Mouse (Mus musculus): ENCODE results near the gene Esrrg. TPM values are rescaled to one million over a fixed set of nuclear protein-coding genes. Genes with fewer than 3 reads are reported as not detected.

Esrrg gene
- polyA plus RNA-seq, 1 experiment from 2014 or later, result 36.6 TPM

GRCm38 (mm10) chr1:187825421-187826097 is 217.0 kb downstream of the Esrrg start:
- 0 out of 2 replicates have a peak, but pooled peaks cover 5% of the 10 kb centered on the region for H3K4me1 ChIP-seq (replicated peaks)
- WGBS, result 75% methylated on average over 9 of the region's 9 CpGs
- no peaks in the 10 kb centered on the region for H3K36me3 ChIP-seq
- H3K4me3 ChIP-seq, result no peak overlapping the region
- H3K9ac ChIP-seq, result no peak overlapping the region
- no peak for ATAC-seq (ENCODE audit: low FRiP score, low read depth)
- no peaks in the 10 kb centered on the region for H3K27me3 ChIP-seq
- no peak overlapping the region for H3K27ac ChIP-seq (replicated peaks)
- no peak overlapping the region for H3K4me2 ChIP-seq
- H3K9me3 ChIP-seq, result no peaks in the 10 kb centered on the region

- ATAC-seq (ENCODE audit: low FRiP score, low read depth), result no peak
- no peak overlapping the region for H3K9ac ChIP-seq
- H3K36me3 ChIP-seq, result no peaks in the 10 kb centered on the region
- H3K4me3 ChIP-seq, result no peak overlapping the region
- H3K27ac ChIP-seq (replicated peaks), result no peak overlapping the region
- no peaks in the 10 kb centered on the region for H3K9me3 ChIP-seq
- no peaks in the 10 kb centered on the region for H3K27me3 ChIP-seq
- 0 out of 2 replicates have a peak, but pooled peaks cover under 1% of the 10 kb centered on the region for H3K4me1 ChIP-seq (replicated peaks)
- no peak overlapping the region for H3K4me2 ChIP-seq
- WGBS, result 67% methylated on average over 1 of the region's 1 CpGs
Measured at GRCm38 (mm10) chr1:187826140-187826539, 217.5 kb downstream of the Esrrg start.

GRCm38 (mm10) chr1:187826869-187827268 is 218.3 kb downstream of the Esrrg start:
- Histone ChIP-seq H3K4me3 (no peak overlapping the region), H3K27ac (replicated peaks) (no peak overlapping the region), H3K27me3 (no peaks in the 10 kb centered on the region), H3K9ac (no peak overlapping the region), H3K4me1 (replicated peaks) (no peaks in the 10 kb centered on the region), H3K36me3 (no peaks in the 10 kb centered on the region), H3K4me2 (no peak overlapping the region), H3K9me3 (no peaks in the 10 kb centered on the region)
- WGBS, result 90% methylated on average over 5 of the region's 5 CpGs
- ATAC-seq (ENCODE audit: low FRiP score, low read depth), result no peak

GRCm38 (mm10) chr1:187830937-187831336 is 222.3 kb downstream of the Esrrg start:
- Histone ChIP-seq H3K4me1 (replicated peaks) (no peaks in the 10 kb centered on the region), H3K27me3 (no peaks in the 10 kb centered on the region), H3K4me3 (no peak overlapping the region), H3K9ac (no peak overlapping the region), H3K27ac (replicated peaks) (no peak overlapping the region), H3K4me2 (no peak overlapping the region), H3K9me3 (no peaks in the 10 kb centered on the region), H3K36me3 (no peaks in the 10 kb centered on the region)
- ATAC-seq (ENCODE audit: low FRiP score, low read depth), result no peak
- WGBS, result 67% methylated on average over 7 of the region's 7 CpGs

- H3K9me3 ChIP-seq, result no peaks in the 10 kb centered on the region
- H3K27me3 ChIP-seq, result no peaks in the 10 kb centered on the region
- no peak overlapping the region for H3K27ac ChIP-seq (replicated peaks)
- no peak for ATAC-seq (ENCODE audit: low FRiP score, low read depth)
- H3K36me3 ChIP-seq, result no peaks in the 10 kb centered on the region
- no peak overlapping the region for H3K4me2 ChIP-seq
- H3K9ac ChIP-seq, result no peak overlapping the region
- 62% methylated on average over 3 of the region's 3 CpGs for WGBS
- H3K4me1 ChIP-seq (replicated peaks), result no peaks in the 10 kb centered on the region
- H3K4me3 ChIP-seq, result no peak overlapping the region
Measured at GRCm38 (mm10) chr1:187832851-187833250, 224.3 kb downstream of the Esrrg start.

- 91% methylated on average over 3 of the region's 3 CpGs for WGBS
- H3K4me3 ChIP-seq, result no peak overlapping the region
Measured at GRCm38 (mm10) chr1:187834576-187834975, 226.0 kb downstream of the Esrrg start.

GRCm38 (mm10) chr1:187836384-187836783 is 227.8 kb downstream of the Esrrg start:
- no peak for ATAC-seq (ENCODE audit: low FRiP score, low read depth)

More at GRCm38 (mm10) chr1:187834576-187834975, 226.0 kb downstream of the Esrrg start:
- H3K36me3 ChIP-seq, result no peaks in the 10 kb centered on the region
- no peaks in the 10 kb centered on the region for H3K4me1 ChIP-seq (replicated peaks)
- no peaks in the 10 kb centered on the region for H3K9me3 ChIP-seq
- ATAC-seq (ENCODE audit: low FRiP score, low read depth), result no peak
- H3K27ac ChIP-seq (replicated peaks), result no peak overlapping the region
- H3K9ac ChIP-seq, result no peak overlapping the region
- no peaks in the 10 kb centered on the region for H3K27me3 ChIP-seq
- no peak overlapping the region for H3K4me2 ChIP-seq

GRCm38 (mm10) chr1:187836876-187837275 is 228.3 kb downstream of the Esrrg start:
- 43% methylated on average over 7 of the region's 7 CpGs for WGBS
- Histone ChIP-seq H3K9ac (no peak overlapping the region), H3K36me3 (no peaks in the 10 kb centered on the region), H3K4me3 (no peak overlapping the region), H3K27me3 (no peaks in the 10 kb centered on the region), H3K4me1 (replicated peaks) (no peaks in the 10 kb centered on the region), H3K27ac (replicated peaks) (no peak overlapping the region), H3K9me3 (no peaks in the 10 kb centered on the region), H3K4me2 (no peak overlapping the region)
- ATAC-seq (ENCODE audit: low FRiP score, low read depth), result no peak

More at GRCm38 (mm10) chr1:187836384-187836783, 227.8 kb downstream of the Esrrg start:
- H3K27me3 ChIP-seq, result no peaks in the 10 kb centered on the region
- H3K9me3 ChIP-seq, result no peaks in the 10 kb centered on the region
- H3K4me1 ChIP-seq (replicated peaks), result no peaks in the 10 kb centered on the region
- no peak overlapping the region for H3K4me3 ChIP-seq
- no peak overlapping the region for H3K27ac ChIP-seq (replicated peaks)
- no peaks in the 10 kb centered on the region for H3K36me3 ChIP-seq
- WGBS, result 53% methylated on average over 6 of the region's 6 CpGs
- no peak overlapping the region for H3K9ac ChIP-seq
- no peak overlapping the region for H3K4me2 ChIP-seq

GRCm38 (mm10) chr1:187841629-187842028 is 233.0 kb downstream of the Esrrg start:
- no peak overlapping the region for H3K27ac ChIP-seq (replicated peaks)
- no peaks in the 10 kb centered on the region for H3K4me1 ChIP-seq (replicated peaks)
- no peaks in the 10 kb centered on the region for H3K27me3 ChIP-seq
- ATAC-seq (ENCODE audit: low FRiP score, low read depth), result no peak
- H3K36me3 ChIP-seq, result no peaks in the 10 kb centered on the region
- H3K4me2 ChIP-seq, result no peak overlapping the region
- no peaks in the 10 kb centered on the region for H3K9me3 ChIP-seq
- no peak overlapping the region for H3K9ac ChIP-seq
- H3K4me3 ChIP-seq, result no peak overlapping the region
- WGBS, result 85% methylated on average over 8 of the region's 8 CpGs

GRCm38 (mm10) chr1:187842702-187843101 is 234.1 kb downstream of the Esrrg start:
- H3K27ac ChIP-seq (replicated peaks), result no peak overlapping the region
- WGBS, result 86% methylated on average over 5 of the region's 5 CpGs
- H3K9ac ChIP-seq, result no peak overlapping the region
- no peaks in the 10 kb centered on the region for H3K36me3 ChIP-seq
- no peak for ATAC-seq (ENCODE audit: low FRiP score, low read depth)
- no peaks in the 10 kb centered on the region for H3K27me3 ChIP-seq
- H3K9me3 ChIP-seq, result no peaks in the 10 kb centered on the region
- no peak overlapping the region for H3K4me3 ChIP-seq
- H3K4me2 ChIP-seq, result no peak overlapping the region
- no peaks in the 10 kb centered on the region for H3K4me1 ChIP-seq (replicated peaks)

GRCm38 (mm10) chr1:187854148-187854547 is 245.6 kb downstream of the Esrrg start:
- WGBS, result 78% methylated on average over 8 of the region's 8 CpGs
- H3K9ac ChIP-seq, result no peak overlapping the region
- no peak overlapping the region for H3K27ac ChIP-seq (replicated peaks)
- no peak for ATAC-seq (ENCODE audit: low FRiP score, low read depth)
- no peaks in the 10 kb centered on the region for H3K36me3 ChIP-seq
- H3K4me1 ChIP-seq (replicated peaks), result no peaks in the 10 kb centered on the region
- H3K27me3 ChIP-seq, result no peaks in the 10 kb centered on the region
- no peaks in the 10 kb centered on the region for H3K9me3 ChIP-seq
- H3K4me3 ChIP-seq, result no peak overlapping the region
- no peak overlapping the region for H3K4me2 ChIP-seq

GRCm38 (mm10) chr1:187862339-187862738 is 253.7 kb downstream of the Esrrg start:
- peaks cover 11% of the 10 kb centered on the region for H3K4me1 ChIP-seq (replicated peaks)
- no peaks in the 10 kb centered on the region for H3K27me3 ChIP-seq
- H3K9me3 ChIP-seq, result no peaks in the 10 kb centered on the region
- no peaks in the 10 kb centered on the region for H3K36me3 ChIP-seq
- ATAC-seq (ENCODE audit: low FRiP score, low read depth), result no peak
- WGBS, result 10% methylated on average over 5 of the region's 5 CpGs
- H3K4me2 ChIP-seq, result no peak overlapping the region
- no peak overlapping the region for H3K4me3 ChIP-seq
- no peak overlapping the region for H3K9ac ChIP-seq
- H3K27ac ChIP-seq (replicated peaks), result no peak overlapping the region

- WGBS, result 78% methylated on average over 7 of the region's 7 CpGs
- H3K4me1 ChIP-seq (replicated peaks), result no peaks in the 10 kb centered on the region
- H3K27ac ChIP-seq (replicated peaks), result no peak overlapping the region
- no peaks in the 10 kb centered on the region for H3K36me3 ChIP-seq
- H3K4me2 ChIP-seq, result no peak overlapping the region
- H3K4me3 ChIP-seq, result no peak overlapping the region
- H3K9me3 ChIP-seq, result no peaks in the 10 kb centered on the region
- no peak overlapping the region for H3K9ac ChIP-seq
- no peaks in the 10 kb centered on the region for H3K27me3 ChIP-seq
- ATAC-seq (ENCODE audit: low FRiP score, low read depth), result no peak
Measured at GRCm38 (mm10) chr1:187868427-187868826, 259.8 kb downstream of the Esrrg start.
